Mouse (Mus musculus): Measurements from ENCODE around the gene Zdhhc1.

- TF ChIP-seq POLR2A (IDR thresholded peaks at IDR 0.05; ENCODE audit: insufficient read depth, low read depth, low read length) (no peak), CTCF (IDR thresholded peaks at IDR 0.05; ENCODE audit: insufficient read depth, low read depth, low read length) (no peak)
Observed at GRCm38 (mm10) chr8:105446127-105446552, 50.6 kb downstream of the Zdhhc1 start.

Measured in olfactory bulb, adult 2 months (tissue).